Comparison of ENCODE assay signal across 19 mouse cellular contexts in the genomic region with DNA sequence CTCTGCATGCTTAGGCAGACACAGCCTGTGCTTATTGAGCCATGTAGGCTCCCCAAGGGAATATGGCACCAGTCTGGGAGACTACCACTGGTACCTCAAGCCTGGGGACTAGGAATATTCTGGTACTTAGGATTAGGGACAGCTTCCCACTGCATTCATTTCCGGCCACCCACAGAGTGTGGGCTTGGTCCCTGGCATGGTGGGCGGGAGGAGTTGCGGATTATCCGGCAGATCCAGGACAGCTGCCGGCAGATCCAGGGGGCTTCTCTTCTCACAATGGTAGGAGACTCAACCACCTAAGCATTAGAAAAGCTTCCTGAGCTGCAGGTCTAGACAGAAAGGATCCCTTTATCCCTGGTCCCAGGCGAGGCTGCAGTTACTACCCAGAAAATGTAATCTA. TPM values are rescaled to one million over a fixed set of nuclear protein-coding genes. Genes with fewer than 3 reads are reported as not detected.
DNase-seq lines count a peak whose midpoint lies in the region; ATAC-seq and TF ChIP-seq lines count a peak whose summit lies in the region.
"Had no signal": no experiment of that assay in that cellular context is flagged by ENCODE, and none has a peak within 500 bp of the region (broad histone marks: within the 10 kb centered on the region; RNA-seq: fewer than 3 reads in every experiment).

No protein-coding gene starts in this region.

- no peaks in the 10 kb centered on the region for H3K9me3 ChIP-seq in hindbrain, embryonic 10.5 days
- H3K9me3 ChIP-seq in midbrain, embryonic 13.5 days, result no peaks in the 10 kb centered on the region
- H3K9me3 ChIP-seq: heart, embryonic 12.5 days; kidney, embryonic 15.5 days had no signal

- H3K36me3 ChIP-seq in hindbrain, embryonic 10.5 days, result 0 out of 2 replicates have a peak, but pooled peaks cover 5% of the 10 kb centered on the region
- no peaks in the 10 kb centered on the region; the same call in 1 of the 2 replicates for H3K36me3 ChIP-seq in midbrain, embryonic 13.5 days
- H3K36me3 ChIP-seq: heart, embryonic 12.5 days; kidney, embryonic 15.5 days had no signal

- peak overlapping the region; percentile 69 for H3K9ac ChIP-seq in midbrain, embryonic 13.5 days (replicated peaks)
- H3K9ac ChIP-seq: heart, embryonic 12.5 days; kidney, embryonic 15.5 days had no signal

- peak overlapping the region; percentile 94 for H3K4me2 ChIP-seq in midbrain, embryonic 13.5 days (replicated peaks)
- H3K4me2 ChIP-seq: heart, embryonic 12.5 days; kidney, embryonic 15.5 days had no signal

- H3K27ac ChIP-seq in hindbrain, embryonic 10.5 days, result no peak overlapping the region
- no peak overlapping the region for H3K27ac ChIP-seq in midbrain, embryonic 13.5 days
- no peak overlapping the region for H3K27ac ChIP-seq in layer of hippocampus, adult 2 months
- H3K27ac ChIP-seq: gastrocnemius, adult 2 months; kidney, embryonic 15.5 days had no signal

- WGBS in hindbrain, embryonic 10.5 days, result 27% methylated on average over 6 of the region's 6 CpGs
- WGBS in midbrain, embryonic 13.5 days, result 8% methylated on average over 6 of the region's 6 CpGs

- H3K27me3 ChIP-seq in hindbrain, embryonic 10.5 days (ENCODE audit: insufficient read depth, poor library complexity, severe bottlenecking), result peaks cover 62% of the 10 kb centered on the region
- peaks cover 41% of the 10 kb centered on the region for H3K27me3 ChIP-seq in midbrain, embryonic 13.5 days

- ATAC-seq in midbrain, embryonic 13.5 days, result no peak

- peak overlapping the region; percentile 56 for H3K4me3 ChIP-seq in hindbrain, embryonic 10.5 days
- H3K4me3 ChIP-seq in midbrain, embryonic 13.5 days (replicated peaks), result peak overlapping the region; percentile 51
- no peak overlapping the region for H3K4me3 ChIP-seq in layer of hippocampus, adult 2 months
- H3K4me3 ChIP-seq: gastrocnemius, adult 2 months; heart, embryonic 12.5 days; kidney, embryonic 15.5 days; myocyte had no signal

- intact Hi-C loops in left cerebral cortex, postnatal 4 days (cut with DNase I), result loop anchor here (5.0 kb wide), 1 partner anchor 311 kb away; no protein-coding TSS in a partner anchor

- H3K4me1 ChIP-seq in hindbrain, embryonic 10.5 days (replicated peaks), result peaks cover 54% of the 10 kb centered on the region
- peaks cover 48% of the 10 kb centered on the region for H3K4me1 ChIP-seq in midbrain, embryonic 13.5 days (replicated peaks)

- DNase-seq in retina, postnatal 1 day, result peak; percentile 74
- no peak for DNase-seq in retina, embryonic 14.5 days (ENCODE audit: low spot score)
- DNase-seq in hindbrain, embryonic 10.5 days (ENCODE audit: low spot score), result no peak
- no peak for DNase-seq in left cerebral cortex, postnatal 4 days
- DNase-seq in gastrocnemius, adult 8-10 months (ENCODE audit: low spot score in 2 of 2), result no peak
- DNase-seq in layer of hippocampus, adult 2 months (ENCODE audit: low spot score in 2 of 2), result no peak
- DNase-seq: B cell, adult 2 months; cerebellum, adult 9-10 months; embryo, embryonic 11 days; gastrocnemius, adult 2 months; liver; lung, adult 2 months; thymus, postnatal 36 days had no signal

- no peak for TF ChIP-seq CTCF in layer of hippocampus, adult 2 months (conservative IDR thresholded peaks at IDR 0.05)

RNA-seq across cellular contexts. Expression of gene Fgf15, which starts 2.2 kb away (rescaled TPM):
- polyA plus RNA-seq in hindbrain, embryonic 10.5 days (2016; fragmentation: Nextera tagmentation; extraction: Ambion mirVana), result 43.4 and 55.3 TPM in 2 replicates
- 61.2 and 66.9 TPM in 2 replicates for polyA plus RNA-seq in midbrain, embryonic 13.5 days (2015; fragmentation: Nextera tagmentation; extraction: Ambion mirVana)
- under 1 TPM; 0.26 to 0.62 TPM for total RNA-seq in left cerebral cortex, postnatal 4 days (2021)
- total RNA-seq in gastrocnemius, adult 8-10 months (2022), result not detected
- total RNA-seq in layer of hippocampus, adult 2 months (2021), result not detected
- total RNA-seq: gastrocnemius, adult 2 months; hematopoietic stem cell, adult 5-6 weeks; left cerebral cortex, postnatal 10 days had no signal
- polyA plus RNA-seq: heart, embryonic 12.5 days; lung, adult 2 months; myocyte had no signal

RNA-seq across cellular contexts. Expression of gene LTO1, which starts 16.4 kb away (rescaled TPM):
- polyA plus RNA-seq in hindbrain, embryonic 10.5 days (2016; fragmentation: Nextera tagmentation; extraction: Ambion mirVana), result 30.5 and 33.0 TPM in 2 replicates
- 36.4 and 37.8 TPM in 2 replicates for polyA plus RNA-seq in midbrain, embryonic 13.5 days (2015; fragmentation: Nextera tagmentation; extraction: Ambion mirVana)
- total RNA-seq in left cerebral cortex, postnatal 4 days (2021), result 10 to 100 TPM; 33.5 to 36.0 TPM
- 1 to 10 TPM; 7.8 to 8.9 (median 8.7) TPM for total RNA-seq in gastrocnemius, adult 8-10 months (2022)
- 10 to 100 TPM; 26.2 to 33.8 TPM for total RNA-seq in layer of hippocampus, adult 2 months (2021)

RNA-seq across cellular contexts. Expression of gene Ccnd1, which starts 41.2 kb away (rescaled TPM):
- 166 and 220 TPM in 2 replicates for polyA plus RNA-seq in hindbrain, embryonic 10.5 days (2016; fragmentation: Nextera tagmentation; extraction: Ambion mirVana)
- 141 and 143 TPM in 2 replicates for polyA plus RNA-seq in midbrain, embryonic 13.5 days (2015; fragmentation: Nextera tagmentation; extraction: Ambion mirVana)
- total RNA-seq in left cerebral cortex, postnatal 4 days (2021), result 10 to 100 TPM; 27.5 to 30.5 TPM
- total RNA-seq in gastrocnemius, adult 8-10 months (2022), result 1 to 10 TPM; 2.3 to 6.9 (median 4.0) TPM
- 10 to 100 TPM; 43.7 to 48.3 TPM for total RNA-seq in layer of hippocampus, adult 2 months (2021)

RNA-seq across cellular contexts. Expression of gene Fgf4, which starts 51.3 kb away (rescaled TPM):
- 0.15 TPM in 1 of 2 replicates, not detected in the other for polyA plus RNA-seq in hindbrain, embryonic 10.5 days (2016; fragmentation: Nextera tagmentation; extraction: Ambion mirVana)
- not detected in 2 replicates for polyA plus RNA-seq in midbrain, embryonic 13.5 days (2015; fragmentation: Nextera tagmentation; extraction: Ambion mirVana)
- not detected for total RNA-seq in left cerebral cortex, postnatal 4 days (2021)
- total RNA-seq in gastrocnemius, adult 8-10 months (2022), result not detected
- not detected for total RNA-seq in layer of hippocampus, adult 2 months (2021)
- total RNA-seq: gastrocnemius, adult 2 months; hematopoietic stem cell, adult 5-6 weeks; left cerebral cortex, postnatal 10 days had no signal
- polyA plus RNA-seq: heart, embryonic 12.5 days; kidney, embryonic 15.5 days; lung, adult 2 months; myocyte had no signal
